Mouse (Mus musculus) lung, postnatal 25 days (tissue): ENCODE results near the gene Ubash3b.

Experiments used
- DNase-seq: peaks from one replicate; pipeline ENCODE4 v3.0.0; 2022; ENCODE audit warnings: low spot score

Ubash3b gene

GRCm38 (mm10) chr9:41136273-41136672 is 25.2 kb downstream of the Ubash3b start:
- DNase-seq, result no peak

GRCm38 (mm10) chr9:41134907-41135306 is 26.6 kb downstream of the Ubash3b start:
- no peak for DNase-seq

GRCm38 (mm10) chr9:41130563-41130962 is 30.9 kb downstream of the Ubash3b start:
- DNase-seq, result no peak

DNA sequence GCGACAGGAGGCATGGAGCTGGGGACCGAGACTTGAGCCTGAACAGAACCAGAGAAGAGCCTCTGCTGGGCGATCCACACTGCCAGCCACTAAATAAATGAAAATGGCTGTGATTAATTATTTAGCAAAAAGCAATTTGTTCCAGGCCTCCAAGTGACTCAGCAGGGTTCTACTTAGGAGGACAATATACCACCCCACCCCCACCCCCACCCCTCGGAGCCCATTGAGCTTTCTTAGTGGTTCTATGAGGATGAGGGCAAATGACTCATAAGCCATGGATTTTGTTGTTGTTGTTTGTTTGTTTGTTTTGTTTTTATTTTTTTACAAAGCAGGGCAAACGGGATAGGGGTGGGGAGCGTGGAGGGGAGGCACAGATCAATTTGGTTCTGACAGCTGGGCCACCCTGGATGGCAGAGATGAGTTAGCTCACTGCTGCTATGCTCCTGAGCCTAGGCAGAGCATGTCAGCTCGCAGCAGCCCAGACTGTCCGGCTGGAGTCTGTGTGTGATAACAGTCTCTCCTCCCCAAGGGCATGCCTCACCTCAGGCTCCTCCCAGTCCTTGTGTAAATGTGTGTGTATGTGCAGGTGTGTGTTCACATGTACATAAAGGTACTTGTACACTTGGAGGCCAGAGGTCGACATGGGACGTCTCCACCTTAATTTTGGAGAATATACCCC is 31.6 kb downstream of the Ubash3b start:
- DNase-seq, result no peak

DNA sequence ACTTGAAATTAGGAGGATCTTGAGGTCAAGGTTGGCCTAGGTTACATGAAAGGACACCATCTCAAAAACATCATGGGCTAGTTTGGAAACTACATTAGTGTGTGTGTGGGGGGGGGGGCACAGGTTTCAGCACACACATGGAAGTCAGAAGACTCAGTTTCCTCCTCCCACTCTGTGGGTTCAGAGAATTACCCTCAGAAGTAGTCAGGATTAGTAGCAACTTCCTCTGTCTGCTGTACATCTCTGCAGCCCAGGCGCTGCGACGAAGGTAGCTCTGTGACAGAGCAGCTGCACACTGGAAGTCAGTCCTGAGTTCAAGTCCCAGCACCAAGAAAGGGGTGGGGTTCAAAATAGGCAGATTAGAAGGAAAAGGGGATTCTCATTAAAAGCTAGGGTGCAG is 32.2 kb downstream of the Ubash3b start:
- DNase-seq, result no peak

DNA sequence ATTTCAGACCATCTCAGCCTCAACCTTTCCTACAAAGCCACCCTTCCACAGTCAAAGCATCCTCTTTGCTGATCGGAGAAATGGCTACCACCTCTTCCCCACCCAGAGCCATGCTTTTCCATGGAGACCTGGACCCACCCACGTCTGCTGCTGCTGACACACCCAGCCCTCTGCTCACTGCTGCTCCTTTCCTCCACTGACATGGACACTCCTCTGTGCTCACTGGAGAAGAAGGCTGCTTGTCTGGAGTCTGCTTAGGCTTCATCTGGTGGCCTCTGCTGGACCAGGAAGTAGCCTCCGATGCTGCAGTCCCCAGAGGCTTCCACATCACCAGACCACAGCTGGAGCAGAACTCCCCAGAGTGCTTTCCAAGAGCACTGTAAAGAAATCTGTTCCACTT is 34.8 kb downstream of the Ubash3b start:
- no peak for DNase-seq

GRCm38 (mm10) chr9:41124305-41124704 is 37.2 kb downstream of the Ubash3b start:
- DNase-seq, result no peak

DNA sequence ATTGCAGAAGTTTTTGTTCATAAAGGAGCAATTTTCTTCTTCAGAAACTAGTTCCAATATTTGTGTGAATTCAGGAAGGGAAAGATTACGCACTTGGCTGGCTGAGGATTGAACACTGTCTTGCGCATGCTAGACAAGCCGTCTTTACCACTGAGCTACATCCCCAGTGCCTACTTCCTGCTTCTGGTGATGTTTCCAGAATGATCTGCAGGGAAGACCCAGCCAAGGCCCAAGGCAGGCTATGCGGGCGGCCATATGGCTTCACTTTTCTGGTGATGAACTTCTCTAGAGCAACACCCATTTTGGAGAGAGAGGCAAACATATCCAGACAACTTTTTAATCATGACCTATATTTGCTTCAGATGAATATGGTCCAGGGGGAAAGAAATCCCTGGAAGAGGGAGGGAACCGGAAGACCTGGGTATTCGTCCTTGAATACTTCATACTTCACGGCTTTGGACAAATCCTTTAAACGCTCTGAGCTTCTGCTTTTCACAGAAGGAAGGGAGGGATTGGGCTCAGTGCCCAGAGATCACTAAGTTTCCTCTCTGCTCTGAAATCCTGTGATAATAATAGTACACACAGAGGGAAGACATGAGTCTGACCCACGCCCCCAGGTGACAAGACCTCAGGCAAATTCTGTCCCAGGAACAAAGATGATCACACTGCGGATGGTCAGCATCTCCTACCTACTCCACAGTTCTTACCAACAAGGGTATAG is 38.9 kb downstream of the Ubash3b start:
- DNase-seq, result peak; percentile 39

- no peak for DNase-seq
Measured at GRCm38 (mm10) chr9:41121701-41122354, 39.7 kb downstream of the Ubash3b start.

GRCm38 (mm10) chr9:41119958-41120357 is 41.5 kb downstream of the Ubash3b start:
- no peak for DNase-seq

GRCm38 (mm10) chr9:41118065-41118464 is 43.4 kb downstream of the Ubash3b start:
- peak; percentile 46 for DNase-seq

GRCm38 (mm10) chr9:41116126-41116525 is 45.4 kb downstream of the Ubash3b start:
- DNase-seq, result no peak

GRCm38 (mm10) chr9:41114367-41114766 is 47.1 kb downstream of the Ubash3b start:
- no peak for DNase-seq

DNA sequence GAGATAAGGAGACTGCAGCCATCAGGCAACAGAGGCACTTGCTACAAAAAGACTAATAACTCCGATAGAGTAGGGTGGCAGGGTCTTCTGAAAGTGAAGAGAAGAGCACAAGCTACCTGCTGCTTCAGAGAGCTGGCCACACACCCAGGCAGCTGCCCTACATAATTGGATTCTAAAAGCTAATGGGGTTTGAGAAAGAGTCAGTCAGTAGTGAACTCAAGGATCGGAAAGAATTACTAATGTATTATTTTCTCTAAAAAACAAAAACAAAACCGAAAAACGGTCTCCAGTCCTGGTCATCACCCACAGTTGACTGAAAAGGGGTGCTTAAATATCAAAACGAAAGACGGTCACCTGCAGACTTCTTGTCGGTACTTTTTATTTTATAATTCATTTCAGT is 51.7 kb downstream of the Ubash3b start:
- no peak for DNase-seq

DNA sequence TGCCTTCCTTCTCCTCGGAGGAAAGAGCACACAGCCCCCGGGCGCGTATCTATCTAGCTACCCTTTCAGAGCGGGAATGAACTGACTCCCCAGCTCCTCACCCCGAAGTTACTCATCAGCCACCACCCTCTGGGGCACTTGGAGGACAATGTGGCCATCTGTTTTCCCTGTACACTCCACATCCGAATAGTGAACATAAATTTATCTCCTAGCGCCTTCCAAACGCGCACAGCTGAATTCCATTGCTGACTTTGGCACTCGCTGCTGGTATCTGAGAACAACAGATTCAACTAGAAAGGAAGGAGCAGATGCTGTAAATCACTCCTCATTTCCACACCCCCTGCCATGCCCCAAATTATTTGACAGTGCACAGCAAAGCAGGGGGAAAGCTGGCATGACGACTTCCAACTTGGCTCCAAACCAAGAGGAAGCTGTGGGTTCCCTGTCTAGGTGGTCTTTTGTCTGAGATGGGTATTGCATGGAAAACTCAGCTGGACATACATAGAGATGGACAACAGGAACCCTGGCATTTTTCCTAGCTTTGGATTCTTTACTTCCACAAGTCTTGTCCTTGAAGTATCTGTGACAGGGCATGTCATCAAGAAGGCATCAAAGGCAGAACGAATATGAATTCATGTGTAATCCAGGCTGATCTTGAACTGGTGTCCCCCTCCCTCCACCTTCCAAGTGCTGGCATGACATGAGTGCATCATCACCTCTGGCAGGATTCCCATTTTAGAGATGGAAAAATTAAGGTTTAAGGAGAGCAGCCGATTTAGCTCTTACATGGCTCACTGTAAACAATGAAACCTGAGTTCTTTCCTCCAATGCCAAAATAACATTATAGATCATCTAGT is 52.9 kb downstream of the Ubash3b start:
- no peak for DNase-seq

DNA sequence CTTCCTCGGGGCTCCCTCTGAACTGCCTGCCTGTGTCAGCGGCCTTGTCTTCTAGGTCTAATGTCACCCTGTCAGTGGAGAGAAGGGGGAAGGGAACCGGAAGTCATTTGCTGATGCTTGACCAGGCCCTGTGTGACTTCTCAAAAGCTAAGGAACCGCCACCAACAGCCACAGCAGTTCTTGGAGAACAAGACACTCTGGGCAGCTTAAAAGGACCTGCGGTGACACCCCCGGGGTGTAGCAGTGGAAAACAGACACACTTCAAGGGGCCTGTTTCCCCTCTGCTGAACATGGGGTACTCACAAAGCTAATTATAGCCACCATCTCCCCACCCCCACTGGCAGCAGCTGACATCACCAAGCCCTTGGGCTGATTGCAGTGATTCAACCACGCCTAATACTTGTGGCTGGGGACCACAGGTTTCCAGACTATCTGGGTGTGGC is 56.3 kb downstream of the Ubash3b start:
- peak; percentile 66 for DNase-seq

GRCm38 (mm10) chr9:41103722-41104121 is 57.8 kb downstream of the Ubash3b start:
- no peak for DNase-seq

DNA sequence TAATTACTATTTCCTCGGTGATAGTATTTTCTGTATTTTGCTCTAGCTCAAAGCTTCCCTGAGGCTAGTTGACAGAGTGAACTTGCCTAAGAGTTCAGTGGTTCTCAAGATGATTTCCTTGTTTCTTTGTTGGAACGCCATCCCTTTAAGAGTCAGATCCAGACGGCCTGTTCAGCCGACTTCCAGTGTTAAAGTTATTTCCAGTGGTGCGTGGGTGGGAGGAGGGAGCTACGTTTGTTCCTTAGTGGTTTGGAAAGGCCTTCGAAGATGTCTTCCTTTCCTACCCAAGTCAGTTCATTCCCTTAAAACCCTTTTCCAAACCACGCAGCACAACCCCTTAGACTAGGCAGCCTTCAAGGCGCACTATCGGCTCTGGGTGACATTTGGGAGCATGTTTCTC is 58.9 kb downstream of the Ubash3b start:
- DNase-seq, result peak; percentile 29

DNA sequence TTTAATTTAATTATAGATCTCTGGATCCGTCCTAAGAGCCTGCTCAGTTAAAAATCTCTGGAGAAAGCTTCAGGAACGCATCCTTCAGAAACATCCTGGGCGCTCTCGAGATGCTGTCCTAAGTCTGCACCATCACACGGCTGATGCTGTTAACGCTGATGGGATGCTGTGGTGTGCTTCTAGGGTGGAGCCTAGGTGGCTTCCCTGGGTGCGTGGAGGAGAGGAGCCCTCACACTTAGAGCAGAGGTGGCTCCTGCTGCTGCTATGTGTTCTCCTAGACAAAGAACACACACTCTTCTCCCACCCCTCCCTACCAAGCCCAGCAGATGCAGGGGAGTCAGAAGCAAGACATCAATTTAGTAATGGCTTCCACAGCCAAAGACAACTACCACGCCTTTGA is 61.6 kb downstream of the Ubash3b start:
- no peak for DNase-seq

- DNase-seq, result no peak
Measured at GRCm38 (mm10) chr9:41099067-41099466, 62.4 kb downstream of the Ubash3b start.

DNA sequence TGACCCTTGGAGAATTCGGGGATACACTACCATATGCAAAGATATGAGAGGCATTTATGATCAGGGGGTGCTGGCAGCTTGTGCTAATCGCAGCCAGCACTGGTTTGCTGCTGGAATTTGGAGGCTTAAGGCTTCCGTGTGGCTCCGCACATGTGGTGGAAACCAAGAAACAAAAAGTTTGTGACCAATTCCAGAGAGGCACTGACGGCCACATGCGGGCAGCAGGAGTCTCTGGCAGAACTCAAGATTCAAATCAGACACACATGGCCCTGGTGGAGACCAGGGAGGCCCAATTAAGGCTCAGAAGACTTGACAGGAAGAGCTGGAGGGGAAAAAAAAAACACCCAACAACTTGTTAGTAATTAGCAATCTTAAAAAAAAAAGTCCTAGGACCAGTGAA is 63.4 kb downstream of the Ubash3b start:
- no peak for DNase-seq

DNA sequence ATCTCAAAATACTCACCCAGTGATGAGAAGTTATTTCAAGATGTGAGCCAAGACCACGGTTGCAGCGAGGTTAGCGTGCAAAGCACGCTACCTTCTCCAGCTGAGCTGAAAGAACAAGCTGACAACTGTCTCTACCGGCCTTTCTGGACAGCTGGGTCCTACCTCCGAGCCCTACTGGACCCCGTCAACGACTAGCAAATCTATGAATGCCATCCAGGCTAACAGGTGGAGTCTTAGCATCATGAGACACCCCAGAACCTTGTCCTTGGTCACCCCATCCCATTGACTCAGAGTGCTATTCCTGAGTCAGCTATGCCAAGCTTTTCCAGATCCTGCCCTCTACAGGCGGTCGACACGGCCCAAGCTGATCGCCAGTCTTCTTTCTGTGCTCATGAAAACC is 69.5 kb downstream of the Ubash3b start:
- DNase-seq, result no peak
